Mouse (Mus musculus) midbrain, embryonic 14.5 days (tissue): ENCODE results near the gene Tex37. TPM values are rescaled to one million over a fixed set of nuclear protein-coding genes. Genes with fewer than 3 reads are reported as not detected.

Experiments used
- ATAC-seq: fragments of 200-750 bp; cut with Nextera tagmentation; 2 replicates; pipeline ENCODE4 v1.8.0; 2017; ENCODE audit warnings: moderate number of reproducible peaks, moderate library complexity; ENCODE audit not compliant: low FRiP score, low TSS enrichment
- DNase-seq: peaks from one replicate; pipeline ENCODE4 v3.0.0-alpha.2; 2015
- H3K27ac ChIP-seq: fragments of 300-500 bp; sonication (generic); replicated peaks from 2 replicates; pipeline ENCODE4 v1.5.1; 2014; ENCODE audit warnings: mild to moderate bottlenecking, low read depth, low read length, moderate library complexity
- H3K27me3 ChIP-seq: fragments of 300-500 bp; sonication (generic); 2 replicates; pipeline ENCODE4 v1.6.1; 2014; ENCODE audit warnings: low read length, control low read depth, mixed read lengths; ENCODE audit not compliant: control insufficient read depth, insufficient read depth
- H3K36me3 ChIP-seq: fragments of 300-500 bp; sonication (generic); 2 replicates; pipeline ENCODE4 v1.6.1; 2014; ENCODE audit warnings: low read length, control low read depth; ENCODE audit not compliant: control insufficient read depth, insufficient read depth
- H3K4me1 ChIP-seq: fragments of 300-500 bp; sonication (generic); 2 replicates; pipeline ENCODE4 v1.6.1; 2014; ENCODE audit warnings: mild to moderate bottlenecking, antibody characterized with exemption, low read length, control low read depth; ENCODE audit not compliant: control insufficient read depth, insufficient read depth
- H3K4me2 ChIP-seq: fragments of 300-500 bp; sonication (generic); 2 replicates; pipeline ENCODE4 v1.6.1; 2014; ENCODE audit warnings: mild to moderate bottlenecking, low read length, moderate library complexity
- H3K4me3 ChIP-seq: fragments of 300-500 bp; sonication (generic); replicated peaks from 2 replicates; pipeline ENCODE4 v1.5.1; 2014; ENCODE audit warnings: low read depth, low read length
- H3K9ac ChIP-seq: fragments of 300-500 bp; sonication (generic); replicated peaks from 2 replicates; pipeline ENCODE4 v1.6.1; 2014; ENCODE audit warnings: mild to moderate bottlenecking, low read length, moderate library complexity
- H3K9me3 ChIP-seq: fragments of 300-500 bp; sonication (generic); 2 replicates; pipeline ENCODE4 v1.6.1; 2016; ENCODE audit warnings: low read length, control low read depth, mixed read lengths; ENCODE audit not compliant: control insufficient read depth
- WGBS: fragments of 180-500 bp; shearing (Covaris S2); extraction: QIAGEN DNeasy Blood & Tissue Kit; methylation state at CpG from one replicate; pipeline ENCODE4 v1.1.7; 2014; 5-methylcytosine and 5-hydroxymethylcytosine counted together
- polyA plus RNA-seq: library from polyadenylated mRNA; unstranded; fragments of >200 nt; fragmentation: Nextera tagmentation; extraction: Ambion mirVana; gene quantifications from 2 replicates; pipeline ENCODE4 v1.2.1, GENCODE M21; 2014

Tex37 gene
- polyA plus RNA-seq, 1 experiment from 2014 or later: not detected

- ATAC-seq: no peak
- H3K27me3 ChIP-seq: peaks cover 57% of the 10 kb centered on the region
- under 1% methylated on average over 12 of the region's 12 CpGs for WGBS
- peak overlapping the region; percentile 82 for H3K4me2 ChIP-seq
- no peaks in the 10 kb centered on the region for H3K36me3 ChIP-seq
- no peak overlapping the region for H3K27ac ChIP-seq
- H3K9me3 ChIP-seq: no peaks in the 10 kb centered on the region
- peak overlapping the region; percentile 40 for H3K4me3 ChIP-seq
- DNase-seq: peak; percentile 30
- peaks cover 7% of the 10 kb centered on the region for H3K4me1 ChIP-seq
- no peak overlapping the region for H3K9ac ChIP-seq
These were observed 37.1 kb upstream of the Tex37 start for GRCm38 (mm10) chr6:70955841-70956240.

GRCm38 (mm10) chr6:70955291-70955800, 36.6 kb upstream of the Tex37 start:
- no peaks in the 10 kb centered on the region for H3K9me3 ChIP-seq
- peaks cover 57% of the 10 kb centered on the region for H3K27me3 ChIP-seq
- peaks cover 7% of the 10 kb centered on the region for H3K4me1 ChIP-seq
- no peak overlapping the region for H3K4me2 ChIP-seq
- 2% methylated on average over 14 of the region's 14 CpGs for WGBS
- peak; percentile 32 for DNase-seq
- H3K36me3 ChIP-seq: no peaks in the 10 kb centered on the region
- 0 out of 2 replicates have a peak overlapping the region, but pooled peaks have one; percentile 40 for H3K4me3 ChIP-seq
- no peak overlapping the region for H3K9ac ChIP-seq
- H3K27ac ChIP-seq: no peak overlapping the region
- no peak for ATAC-seq

GRCm38 (mm10) chr6:70954040-70954439, 35.3 kb upstream of the Tex37 start:
- 7% methylated on average over 6 of the region's 6 CpGs for WGBS

GRCm38 (mm10) chr6:70953274-70953673, 34.5 kb upstream of the Tex37 start:
- H3K36me3 ChIP-seq: no peaks in the 10 kb centered on the region
- no peak overlapping the region for H3K9ac ChIP-seq
- H3K4me1 ChIP-seq: peaks cover 7% of the 10 kb centered on the region
- H3K9me3 ChIP-seq: no peaks in the 10 kb centered on the region
- H3K27me3 ChIP-seq: peaks cover 45% of the 10 kb centered on the region
- no peak overlapping the region for H3K4me2 ChIP-seq
- WGBS: 77% methylated on average over 7 of the region's 7 CpGs
- no peak overlapping the region for H3K4me3 ChIP-seq
- H3K27ac ChIP-seq: no peak overlapping the region
- DNase-seq (no peak), ATAC-seq (no peak)

More at GRCm38 (mm10) chr6:70954040-70954439, 35.3 kb upstream of the Tex37 start:
- Histone ChIP-seq H3K4me1 (peaks cover 7% of the 10 kb centered on the region), H3K27ac (no peak overlapping the region), H3K4me3 (no peak overlapping the region), H3K9me3 (no peaks in the 10 kb centered on the region), H3K4me2 (no peak overlapping the region), H3K36me3 (no peaks in the 10 kb centered on the region), H3K27me3 (peaks cover 52% of the 10 kb centered on the region), H3K9ac (no peak overlapping the region)
- no peak for ATAC-seq
- peak; percentile 78 for DNase-seq

GRCm38 (mm10) chr6:70931801-70932200, 13.1 kb upstream of the Tex37 start:
- 90% methylated on average over 2 of the region's 2 CpGs for whole genome bisulfite sequencing
- no peak for ATAC-seq

GRCm38 (mm10) chr6:70921274-70922074, 2.7 kb upstream of the Tex37 start:
- Histone ChIP-seq H3K4me1 (peaks cover 8% of the 10 kb centered on the region), H3K4me3 (peak overlapping the region; percentile 9; the same call in 1 of the 2 replicates), H3K9ac (peak overlapping the region; percentile 24), H3K4me2 (peak overlapping the region; percentile 46), H3K27me3 (no peaks in the 10 kb centered on the region), H3K9me3 (no peaks in the 10 kb centered on the region), H3K36me3 (no peaks in the 10 kb centered on the region), H3K27ac (peak overlapping the region; percentile 50)
- ATAC-seq (peak; percentile 74), DNase-seq (peak; percentile 86)
- 4% methylated on average over 22 of the region's 22 CpGs for WGBS

More at GRCm38 (mm10) chr6:70931801-70932200, 13.1 kb upstream of the Tex37 start:
- no peaks in the 10 kb centered on the region for H3K9me3 ChIP-seq
- no peaks in the 10 kb centered on the region for H3K4me1 ChIP-seq
- H3K27ac ChIP-seq: no peak overlapping the region
- H3K4me2 ChIP-seq: no peak overlapping the region
- H3K9ac ChIP-seq: no peak overlapping the region
- H3K27me3 ChIP-seq: no peaks in the 10 kb centered on the region
- H3K4me3 ChIP-seq: no peak overlapping the region
- no peak for DNase-seq
- no peaks in the 10 kb centered on the region for H3K36me3 ChIP-seq

- Histone ChIP-seq H3K4me2 (peak overlapping the region; percentile 36), H3K36me3 (no peaks in the 10 kb centered on the region), H3K27ac (no peak overlapping the region), H3K27me3 (no peaks in the 10 kb centered on the region), H3K4me3 (no peak overlapping the region), H3K9ac (no peak overlapping the region), H3K4me1 (no peaks in the 10 kb centered on the region), H3K9me3 (no peaks in the 10 kb centered on the region)
- DNase-seq: no peak
- WGBS: 70% methylated on average over 7 of the region's 7 CpGs
- ATAC-seq: no peak
These were observed 6.3 kb downstream of the Tex37 start for GRCm38 (mm10) chr6:70912396-70912765.

- 16% methylated on average over 20 of the region's 20 CpGs for WGBS
- no peaks in the 10 kb centered on the region for H3K27me3 ChIP-seq
- ATAC-seq (peak; percentile 40; the same call in 1 of the 2 replicates), DNase-seq (peak; percentile 32)
- H3K4me3 ChIP-seq: no peak overlapping the region
- no peak overlapping the region for H3K9ac ChIP-seq
- no peaks in the 10 kb centered on the region for H3K4me1 ChIP-seq
- peak overlapping the region; percentile 36 for H3K4me2 ChIP-seq
- H3K9me3 ChIP-seq: no peaks in the 10 kb centered on the region
- H3K27ac ChIP-seq: no peak overlapping the region
- H3K36me3 ChIP-seq: 0 out of 2 replicates have a peak, but pooled peaks cover 3% of the 10 kb centered on the region
These were observed 6.9 kb downstream of the Tex37 start for GRCm38 (mm10) chr6:70911668-70912395.
